Mouse (Mus musculus) urinary bladder, postnatal 25 days (tissue): Measurements from ENCODE around the gene Ect2l.

Experiments used
- DNase-seq: peaks from one replicate; pipeline ENCODE4 v3.0.0; 2022; ENCODE audit warnings: low spot score

Gene Ect2l

DNA sequence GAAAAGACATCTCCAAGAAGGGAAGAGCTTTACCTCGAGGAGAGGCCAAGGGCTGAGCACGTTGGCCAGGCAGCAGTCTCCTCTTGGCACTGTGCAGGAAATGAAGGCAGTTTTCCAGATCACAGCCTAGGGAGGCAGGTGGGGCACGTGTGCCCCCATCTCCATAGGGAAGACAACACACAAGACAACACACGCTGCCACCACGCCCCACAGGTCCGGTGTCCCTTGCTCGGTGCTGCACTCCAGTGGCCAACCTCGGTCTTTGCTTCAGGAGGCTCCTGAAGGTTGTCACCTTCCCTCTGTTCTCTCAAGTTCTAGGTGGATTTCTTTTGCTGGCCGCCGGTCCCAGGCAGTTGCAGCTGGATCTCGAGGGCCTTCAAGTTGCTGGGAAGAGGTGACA, at the start of gene Ect2l:
Gene Ect2l, minus strand, starts transcription at position 165 of the 400 bp plus-strand sequence.
- peak; percentile 31 for DNase-seq

DNA sequence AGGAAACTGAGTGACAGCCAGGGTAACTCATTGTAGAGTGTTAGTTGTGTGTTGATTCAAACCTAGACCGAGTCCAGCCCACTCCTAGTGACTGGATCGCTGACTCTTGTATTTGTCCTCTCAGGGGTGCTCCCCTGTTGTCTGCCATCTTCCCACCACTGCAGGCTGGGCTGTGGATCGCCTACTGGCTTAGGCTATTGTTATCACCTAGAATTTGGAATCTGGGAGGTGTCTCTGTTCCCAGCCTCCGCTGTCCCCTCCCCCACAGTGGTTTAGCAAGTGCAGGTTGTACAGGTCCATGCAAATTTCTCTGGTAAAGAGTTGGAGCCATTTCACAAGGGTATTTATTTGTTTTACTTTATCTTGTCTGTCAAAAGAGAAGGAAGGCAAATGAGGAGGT, 40.7 kb upstream of the Ect2l start:
- no peak for DNase-seq

- no peak for DNase-seq
Measured at GRCm38 (mm10) chr10:18243614-18244013, 32.9 kb upstream of the Ect2l start.

DNA sequence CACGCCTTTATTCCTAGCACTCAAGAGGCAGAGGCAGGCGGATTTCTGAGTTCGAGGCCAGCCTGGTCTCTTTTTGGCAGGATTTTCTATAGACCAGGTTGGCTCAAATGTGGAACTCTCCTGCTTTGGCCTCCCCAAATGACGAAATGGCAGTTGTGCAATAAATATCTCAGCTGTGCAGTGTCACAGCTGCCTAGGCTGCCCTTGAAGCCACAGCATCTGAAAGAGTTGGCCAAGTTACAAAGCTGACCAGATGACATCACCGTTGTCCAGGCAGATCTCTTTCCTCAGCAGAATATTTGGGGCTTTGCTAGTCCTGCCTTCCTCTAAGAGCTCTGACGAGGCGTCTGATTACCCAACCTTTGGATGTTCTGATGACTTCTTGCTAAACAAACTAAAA, 26.5 kb upstream of the Ect2l start:
- DNase-seq, result no peak

DNA sequence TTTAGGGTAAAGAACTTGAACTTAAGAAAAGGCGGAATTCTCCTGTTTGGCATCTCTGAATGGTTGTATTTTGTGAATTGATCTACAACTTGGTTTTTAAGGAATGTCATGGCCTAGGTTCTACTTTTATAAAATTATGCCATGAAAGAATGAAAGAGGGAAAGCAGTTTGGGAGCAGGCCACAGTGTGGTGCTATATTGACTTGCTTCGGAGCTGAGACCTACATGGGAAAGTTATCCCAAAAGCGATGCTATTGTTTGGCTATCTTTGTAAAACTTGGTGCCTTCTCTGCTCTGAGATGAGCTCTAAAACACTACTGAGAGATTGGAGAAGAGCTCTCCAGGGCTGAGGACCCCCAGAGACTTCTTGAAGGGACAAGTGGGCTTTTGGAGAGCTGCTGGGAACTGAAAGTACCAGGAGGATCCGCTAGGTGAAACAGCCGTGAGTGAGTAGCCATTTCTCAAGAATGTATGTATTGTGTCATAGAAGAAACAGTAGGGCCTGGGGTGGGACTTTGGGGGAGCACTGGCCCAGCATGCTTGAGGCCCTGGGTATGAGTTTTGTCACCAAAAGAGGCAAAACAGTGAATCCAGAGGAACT, 25.7 kb upstream of the Ect2l start:
- no peak for DNase-seq

DNA sequence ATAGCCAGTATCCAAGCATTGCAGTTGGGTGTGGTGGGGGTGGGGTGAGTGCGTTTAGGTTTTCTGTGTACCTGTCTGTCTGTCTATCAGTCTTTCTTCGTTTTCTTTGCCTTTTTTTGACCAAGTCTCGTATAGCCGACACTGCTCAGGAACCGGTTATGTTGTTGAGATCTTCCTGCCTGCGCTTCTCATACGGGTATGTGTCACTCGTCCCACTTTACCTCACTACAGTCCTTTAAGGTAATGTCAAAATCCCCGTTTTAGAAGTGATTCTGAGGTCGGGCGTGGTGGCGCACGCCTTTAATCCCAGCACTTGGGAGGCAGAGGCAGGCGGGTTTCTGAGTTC, 24.7 kb upstream of the Ect2l start:
- no peak for DNase-seq

DNA sequence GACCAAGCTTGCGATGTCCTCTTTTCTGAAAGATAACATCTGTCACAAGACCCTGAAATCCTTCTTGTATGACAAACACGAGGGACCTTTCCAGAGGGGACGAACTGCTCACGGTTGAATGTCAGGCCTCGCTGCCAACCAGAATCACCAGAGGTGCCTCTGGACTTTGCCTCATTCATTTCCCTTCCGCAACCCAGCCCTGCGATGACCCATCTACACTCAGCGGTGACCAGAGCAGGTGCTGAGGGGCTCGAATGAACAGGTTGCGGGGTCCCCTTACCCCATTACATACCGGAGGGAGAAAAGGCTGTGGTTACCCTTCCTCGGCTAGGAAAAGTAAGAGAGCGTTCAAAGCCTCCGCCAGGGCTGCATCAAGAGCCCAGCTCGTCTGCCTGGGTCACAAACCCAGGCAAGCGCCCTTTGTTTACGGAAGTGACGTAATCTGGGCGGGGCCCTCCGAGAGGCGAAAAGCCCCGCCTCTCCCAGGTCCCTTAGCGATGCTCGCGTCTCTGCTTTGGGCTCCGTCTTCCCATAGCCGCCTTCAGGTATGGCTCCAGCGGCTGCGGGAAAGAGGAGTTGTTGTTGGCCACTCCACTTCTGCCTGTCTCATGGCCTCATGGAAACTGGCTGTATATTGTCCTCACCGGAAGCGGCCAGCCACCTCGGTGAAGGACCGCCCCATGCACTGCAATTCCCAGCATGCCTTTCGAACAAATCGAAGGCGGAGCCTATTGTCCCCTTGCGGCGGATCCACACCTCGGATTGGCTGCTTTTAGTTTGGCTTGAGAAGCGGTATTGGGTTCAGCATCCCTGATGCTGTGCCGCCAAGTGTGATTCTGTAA, 24.1 kb upstream of the Ect2l start, which contains the start of gene Ccdc28a:
Gene Ccdc28a, minus strand, starts transcription at position 439 of the 842 bp plus-strand sequence.
- peak; percentile 94 for DNase-seq

- DNase-seq, result no peak
Measured at GRCm38 (mm10) chr10:18233891-18234290, 23.2 kb upstream of the Ect2l start.

DNA sequence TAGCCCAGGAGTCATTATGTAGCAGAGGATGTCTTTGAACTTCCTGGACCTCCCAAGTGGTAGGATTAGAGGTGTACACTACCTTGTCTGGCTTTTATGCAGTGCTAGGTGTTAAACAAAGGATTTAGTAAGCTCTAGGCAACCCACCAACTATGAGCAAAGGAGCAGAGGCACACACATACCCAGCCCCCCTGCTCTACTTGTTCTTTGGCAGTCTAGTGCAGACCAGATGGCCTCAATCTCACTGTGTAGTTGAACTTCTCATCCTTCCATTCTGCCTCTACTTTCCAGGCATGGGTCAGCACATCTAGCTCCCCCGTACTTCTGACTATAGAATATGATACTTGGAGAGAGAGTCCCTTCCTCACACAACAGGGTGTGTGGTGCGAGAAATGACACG, 13.7 kb upstream of the Ect2l start:
- no peak for DNase-seq

DNA sequence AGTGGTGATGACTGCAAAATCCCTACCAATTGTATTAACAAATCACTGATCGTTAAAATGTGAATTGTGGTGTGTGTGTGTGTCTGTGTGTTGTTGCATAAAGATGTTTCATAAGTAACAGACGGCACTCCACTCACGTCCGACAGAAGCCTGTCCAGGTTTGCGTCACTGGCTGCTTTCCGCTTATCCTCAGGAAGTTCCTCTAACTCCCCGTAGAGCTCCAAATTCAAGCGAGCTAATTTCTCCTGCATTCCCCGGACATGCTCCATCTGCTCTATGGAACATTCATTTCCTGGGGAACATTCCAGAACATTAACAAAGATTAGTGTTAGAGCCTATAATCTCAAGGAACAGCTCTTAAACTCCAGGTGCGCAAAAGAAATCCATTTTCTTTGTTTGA, 8.7 kb upstream of the Ect2l start:
- no peak for DNase-seq

- DNase-seq, result no peak
Measured at GRCm38 (mm10) chr10:18214124-18214523, 3.4 kb upstream of the Ect2l start.

DNA sequence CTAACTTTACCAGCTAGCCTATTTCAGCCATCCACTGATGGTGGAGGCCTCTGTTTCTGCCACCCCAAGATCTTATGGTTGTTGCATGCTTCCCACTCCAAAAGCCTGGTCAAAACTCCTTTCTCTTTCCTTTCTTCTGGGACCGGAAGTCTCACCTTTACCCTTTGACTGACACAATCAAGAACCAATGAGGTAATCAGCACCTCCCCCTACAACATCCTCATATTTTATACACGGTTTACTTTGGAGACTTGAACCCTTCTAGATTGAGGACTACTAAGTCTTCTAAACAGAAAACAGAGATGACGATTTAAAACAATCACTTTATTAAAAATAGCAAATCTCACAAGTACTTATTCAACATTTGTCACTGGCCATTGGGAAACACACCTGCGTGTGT, 2.7 kb upstream of the Ect2l start:
- no peak for DNase-seq

GRCm38 (mm10) chr10:18210119-18210518, 571 bp downstream of the Ect2l start:
- no peak for DNase-seq

- DNase-seq, result peak; percentile 37
Measured at GRCm38 (mm10) chr10:18204067-18204466, 6.6 kb downstream of the Ect2l start.

- DNase-seq, result no peak
Measured at GRCm38 (mm10) chr10:18202401-18202800, 8.3 kb downstream of the Ect2l start.

GRCm38 (mm10) chr10:18200656-18201055, 10.0 kb downstream of the Ect2l start:
- DNase-seq, result no peak

DNA sequence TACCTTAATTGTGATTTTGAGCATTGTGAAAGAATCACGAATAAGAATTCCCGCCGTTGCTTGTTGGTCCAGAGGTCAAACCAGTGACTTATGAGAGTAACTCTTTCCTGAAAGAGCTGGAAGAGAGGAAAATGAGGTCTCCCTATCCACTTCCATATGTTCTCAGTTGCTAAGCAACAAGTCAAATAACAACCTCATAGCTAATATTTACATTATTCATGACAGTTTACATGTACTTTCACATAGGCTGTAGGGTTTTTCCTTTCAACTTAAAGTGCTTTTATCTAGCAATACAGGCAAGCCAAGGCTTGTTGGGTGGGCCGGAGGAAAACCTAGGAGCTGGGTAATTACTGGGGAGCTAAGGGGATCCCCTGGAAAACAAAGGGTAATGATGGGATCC, 10.8 kb downstream of the Ect2l start:
- no peak for DNase-seq

GRCm38 (mm10) chr10:18198286-18199015, 12.2 kb downstream of the Ect2l start:
- no peak for DNase-seq

GRCm38 (mm10) chr10:18197206-18197979, 13.3 kb downstream of the Ect2l start:
- DNase-seq, result peak; percentile 65

- peak; percentile 46 for DNase-seq
Measured at GRCm38 (mm10) chr10:18194737-18195141, 16.0 kb downstream of the Ect2l start.

DNA sequence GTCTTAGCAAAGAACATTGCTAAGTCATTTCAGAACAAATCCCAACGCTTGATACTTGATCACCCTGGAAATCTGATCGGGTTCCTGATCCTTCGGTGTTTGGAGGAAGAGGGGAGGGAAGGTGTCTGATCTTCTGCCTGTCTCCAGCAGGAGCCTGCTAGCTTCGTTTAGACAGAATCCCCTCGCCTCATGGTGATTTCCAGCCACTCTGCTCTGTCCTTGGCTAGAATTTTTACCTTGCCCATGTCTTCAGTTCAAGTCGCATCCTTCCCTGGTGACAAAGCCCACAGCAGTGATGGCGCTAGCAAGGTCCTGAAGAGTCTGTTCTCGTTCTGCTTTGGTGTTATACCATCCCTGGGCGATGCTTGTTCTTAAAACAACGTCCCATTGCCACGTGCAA, 16.5 kb downstream of the Ect2l start:
- no peak for DNase-seq

- no peak for DNase-seq
Measured at GRCm38 (mm10) chr10:18193221-18193620, 17.5 kb downstream of the Ect2l start.
